Mouse (Mus musculus): ENCODE results near the gene Atp5j2. TPM values are rescaled to one million over a fixed set of nuclear protein-coding genes. Genes with fewer than 3 reads are reported as not detected.

Atp5j2 gene
- total and polyA plus RNA-seq, 3 experiments: 493 to 733 (median 543) TPM

GRCm38 (mm10) chr5:145161361-145161760 lies 30.5 kb downstream of the Atp5j2 start:
- Histone ChIP-seq H3K4me1 (ENCODE audit: control insufficient read depth in 1 of 2, insufficient read depth in 2 of 2, low read length in 2 of 2) (peaks cover 0 to 4% of the 10 kb centered on the region in 2 experiments; a peak in 3 of 4 replicates), H3K27ac (ENCODE audit: control insufficient read depth, low read depth, low read length) (no peak overlapping the region), H3K9ac (ENCODE audit: control insufficient read depth, low read depth, low read length, poor library complexity, severe bottlenecking) (no peak overlapping the region), H3K9me3 (replicated peaks; ENCODE audit: insufficient read depth, low read length) (no peaks in the 10 kb centered on the region), H3K4me3 (ENCODE audit: control insufficient read depth in 1 of 2, insufficient read depth in 1 of 2, low read depth in 2 of 2, low read length in 2 of 2) (no peak overlapping the region), H3K27me3 (ENCODE audit: control insufficient read depth in 1 of 2, insufficient read depth in 2 of 2, low read length in 2 of 2) (no peaks in the 10 kb centered on the region), H3K36me3 (ENCODE audit: control insufficient read depth in 1 of 2, insufficient read depth in 2 of 2, low read length in 2 of 2) (peaks cover 4% of the 10 kb centered on the region in 2 experiments; a peak in 3 of 4 replicates), H3K79me2 (ENCODE audit: control insufficient read depth, insufficient read depth, low read length, poor library complexity) (peaks cover 5% of the 10 kb centered on the region)
- DNase-seq (ENCODE audit: low read depth, low spot score): no peak
- TF ChIP-seq NRF1 (IDR thresholded peaks at IDR 0.05; ENCODE audit: insufficient read depth, low read depth, low read length, poor library complexity, severe bottlenecking): no peak
- TF ChIP-seq ETS1 (IDR thresholded peaks at IDR 0.05; ENCODE audit: low read depth, low read length): no peak
- no peak for TF ChIP-seq ZMIZ1 (IDR thresholded peaks at IDR 0.05; ENCODE audit: low read depth, low read length)
- TF ChIP-seq ZKSCAN1 (IDR thresholded peaks at IDR 0.05; ENCODE audit: low read depth, low read length): no peak
- TF ChIP-seq MEF2A (IDR thresholded peaks at IDR 0.05; ENCODE audit: extremely low read depth, insufficient replicate concordance, low read depth, low read length, poor library complexity, severe bottlenecking): no peak
- TF ChIP-seq ZC3H11A (IDR thresholded peaks at IDR 0.05; ENCODE audit: low read depth, low read length): no peak
- no peak for TF ChIP-seq SMC3 (IDR thresholded peaks at IDR 0.05; ENCODE audit: low read depth, low read length)
- no peak for TF ChIP-seq UBTF (IDR thresholded peaks at IDR 0.05; ENCODE audit: borderline replicate concordance, insufficient read depth, low read depth, low read length)
- TF ChIP-seq BHLHE40 (IDR thresholded peaks at IDR 0.05; ENCODE audit: borderline replicate concordance, low read depth, low read length): no peak
- no peak for TF ChIP-seq SIN3A (IDR thresholded peaks at IDR 0.05; ENCODE audit: low read length)
- TF ChIP-seq E2F4 (IDR thresholded peaks at IDR 0.05; ENCODE audit: borderline replicate concordance, low read depth, low read length): no peak

DNA sequence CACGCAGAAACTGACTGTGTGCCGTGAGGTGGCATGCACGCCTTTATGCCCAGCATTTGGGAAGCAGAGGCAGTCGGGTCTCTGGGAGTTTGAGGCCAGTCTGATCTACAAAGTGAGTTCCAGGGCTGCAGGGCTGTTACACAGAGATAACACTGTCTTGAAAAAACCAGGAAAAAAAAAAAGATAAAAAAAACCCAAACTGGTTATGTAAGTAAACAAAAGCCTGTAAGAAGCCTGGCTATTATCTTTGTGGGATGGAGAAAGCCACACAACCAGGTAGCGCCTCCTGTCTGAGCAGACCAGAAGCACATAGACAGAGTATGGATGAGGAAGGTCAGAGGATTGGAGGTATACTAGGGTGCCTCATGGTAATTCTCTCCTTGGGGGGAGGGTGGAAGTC lies 39.2 kb downstream of the Atp5j2 start:
- DNase-seq (ENCODE audit: low read depth, low spot score): peak; percentile 48
- Histone ChIP-seq H3K27me3 (ENCODE audit: control insufficient read depth in 1 of 2, insufficient read depth in 2 of 2, low read length in 2 of 2) (no peaks in the 10 kb centered on the region), H3K9ac (ENCODE audit: control insufficient read depth, low read depth, low read length, poor library complexity, severe bottlenecking) (no peak overlapping the region), H3K4me3 (ENCODE audit: control insufficient read depth in 1 of 2, insufficient read depth in 1 of 2, low read depth in 2 of 2, low read length in 2 of 2) (no peak overlapping the region), H3K36me3 (ENCODE audit: control insufficient read depth in 1 of 2, insufficient read depth in 2 of 2, low read length in 2 of 2) (peaks cover 8 to 10% of the 10 kb centered on the region in 2 experiments), H3K27ac (ENCODE audit: control insufficient read depth, low read depth, low read length) (peak overlapping the region; percentile 27; the same call in 1 of the 2 replicates), H3K9me3 (replicated peaks; ENCODE audit: insufficient read depth, low read length) (no peaks in the 10 kb centered on the region), H3K4me1 (ENCODE audit: control insufficient read depth in 1 of 2, insufficient read depth in 2 of 2, low read length in 2 of 2) (peaks cover 4% of the 10 kb centered on the region in 2 experiments), H3K79me2 (ENCODE audit: control insufficient read depth, insufficient read depth, low read length, poor library complexity) (no peaks in the 10 kb centered on the region)
- TF ChIP-seq USF1 (IDR thresholded peaks at IDR 0.05; ENCODE audit: low read depth, low read length): no peak
- 0 out of 2 replicates have a peak, but pooled peaks have one; percentile 38 for TF ChIP-seq SIN3A (IDR thresholded peaks at IDR 0.05; ENCODE audit: low read length)
- no peak for TF ChIP-seq NRF1 (IDR thresholded peaks at IDR 0.05; ENCODE audit: insufficient read depth, low read depth, low read length, poor library complexity, severe bottlenecking)
- no peak for TF ChIP-seq HCFC1 (IDR thresholded peaks at IDR 0.05; ENCODE audit: low read depth, low read length)
- TF ChIP-seq RCOR1 (IDR thresholded peaks at IDR 0.05; ENCODE audit: low read depth, low read length): no peak
- peak; percentile 86 for TF ChIP-seq TCF12 (IDR thresholded peaks at IDR 0.05; ENCODE audit: low read depth, low read length)
- TF ChIP-seq ZNF384 (IDR thresholded peaks at IDR 0.05; ENCODE audit: low read depth, low read length): peak; percentile 90
- TF ChIP-seq MXI1 (IDR thresholded peaks at IDR 0.05; ENCODE audit: low read depth, low read length): no peak
- no peak for TF ChIP-seq MYC (IDR thresholded peaks at IDR 0.05; ENCODE audit: low read depth, low read length)
- TF ChIP-seq CHD1 (IDR thresholded peaks at IDR 0.05; ENCODE audit: low read depth, low read length): no peak
- no peak for TF ChIP-seq SMC3 (IDR thresholded peaks at IDR 0.05; ENCODE audit: low read depth, low read length)
- no peak for TF ChIP-seq USF2 (IDR thresholded peaks at IDR 0.05; ENCODE audit: borderline replicate concordance in 1 of 2, insufficient read depth in 1 of 2, low read depth in 1 of 2, low read length in 2 of 2)
- no peak; the same call in 1 of the 2 replicates for TF ChIP-seq ZKSCAN1 (IDR thresholded peaks at IDR 0.05; ENCODE audit: low read depth, low read length)
- peak; percentile 52 for TF ChIP-seq GATA1 (IDR thresholded peaks at IDR 0.05; ENCODE audit: low read depth, low read length)
- no peak for TF ChIP-seq ELF1 (IDR thresholded peaks at IDR 0.05; ENCODE audit: low read depth, low read length)
- TF ChIP-seq CHD2 (IDR thresholded peaks at IDR 0.05; ENCODE audit: low read length): no peak
- TF ChIP-seq POLR2AphosphoS2 (IDR thresholded peaks at IDR 0.05; ENCODE audit: low read length): no peak
- TF ChIP-seq GABPA (IDR thresholded peaks at IDR 0.05; ENCODE audit: low read depth, low read length): no peak
- no peak for TF ChIP-seq UBTF (IDR thresholded peaks at IDR 0.05; ENCODE audit: borderline replicate concordance, insufficient read depth, low read depth, low read length)
- TF ChIP-seq MAX (IDR thresholded peaks at IDR 0.05; ENCODE audit: low read length): no peak
- TF ChIP-seq NELFE (IDR thresholded peaks at IDR 0.05; ENCODE audit: low read depth, low read length): no peak
- no peak for TF ChIP-seq CTCF (IDR thresholded peaks at IDR 0.05 in 2 of 3, conservative IDR thresholded peaks at IDR 0.05 in 1 of 3; ENCODE audit: control insufficient read depth in 1 of 3, insufficient read depth in 1 of 3, low read depth in 2 of 3, low read length in 3 of 3, poor library complexity in 1 of 3, severe bottlenecking in 1 of 3)
- TF ChIP-seq KAT2A (conservative IDR thresholded peaks at IDR 0.05; ENCODE audit: low read depth, low read length): no peak
- no peak for TF ChIP-seq ZMIZ1 (IDR thresholded peaks at IDR 0.05; ENCODE audit: low read depth, low read length)
- no peak for TF ChIP-seq BHLHE40 (IDR thresholded peaks at IDR 0.05; ENCODE audit: borderline replicate concordance, low read depth, low read length)
- peak; percentile 53; the same call in 1 of the 2 replicates for TF ChIP-seq ETS1 (IDR thresholded peaks at IDR 0.05; ENCODE audit: low read depth, low read length)
